Mouse (Mus musculus): ENCODE data around the gene Zmym1. TPM values are rescaled to one million over a fixed set of nuclear protein-coding genes. Genes with fewer than 3 reads are reported as not detected.
"Not testable (repeated sequence)": the region's sequence is repeated elsewhere in the genome, so short reads cannot be mapped to it uniquely, and the experiment has no call there.

Gene Zmym1
- polyA plus RNA-seq (2015; fragmentation: Nextera tagmentation; extraction: Ambion mirVana) = 25.0 TPM in 2 replicates

GRCm38 (mm10) chr4:127060585-127061290 lies at the start of gene Zmym1:
Zmym1 (minus strand) TSS chr4:127061152.
- ATAC-seq (ENCODE audit: low read depth) = peak; percentile 94
- peak within 1 kb of the TSS; percentile 20; the same call in 1 of the 2 replicates for H3K27ac ChIP-seq (replicated peaks)

DNA sequence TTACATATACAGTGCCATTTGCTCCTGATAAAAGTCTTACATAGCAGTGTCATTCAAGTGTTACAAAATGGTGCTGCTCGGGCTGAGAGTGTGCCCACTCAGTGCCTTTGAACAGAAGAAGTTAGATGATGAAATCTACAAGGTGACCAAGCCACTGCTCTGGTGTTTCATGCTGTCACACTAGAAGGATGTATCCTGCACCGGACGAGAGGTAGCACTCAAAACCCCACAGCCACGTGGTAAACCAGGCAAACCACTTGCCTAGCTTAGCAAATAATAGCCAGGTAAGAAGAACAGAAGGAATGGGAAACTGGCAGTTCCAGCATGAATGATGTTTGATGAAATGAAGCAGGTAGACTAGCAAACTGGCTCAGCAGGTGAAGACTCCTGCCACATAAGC lies 49.6 kb upstream of the Zmym1 start:
- no peak overlapping the region for H3K9ac ChIP-seq
- WGBS = 83% methylated on average over 4 of the region's 4 CpGs
- ATAC-seq (ENCODE audit: low read depth) = no peak

More at GRCm38 (mm10) chr4:127060585-127061290, at the start of gene Zmym1:
- Histone ChIP-seq H3K36me3 (peaks cover 20% of the 10 kb centered on the region), H3K4me3 (peak within 1 kb of the TSS; percentile 70), H3K9ac (peak within 1 kb of the TSS; percentile 77), H3K4me2 (peak within 1 kb of the TSS; percentile 78), H3K4me1 (replicated peaks) (peaks cover 11% of the 10 kb centered on the region), H3K9me3 (no peaks in the 10 kb centered on the region), H3K27me3 (no peaks in the 10 kb centered on the region)
- WGBS = under 1% methylated on average over 38 of the region's 38 CpGs

GRCm38 (mm10) chr4:127107566-127107965 lies 46.6 kb upstream of the Zmym1 start:
- H3K36me3 ChIP-seq = peaks cover 62% of the 10 kb centered on the region
- H3K9ac ChIP-seq = no peak overlapping the region

More for the DNA sequence above, 49.6 kb upstream of the Zmym1 start:
- Histone ChIP-seq H3K4me2 (no peak overlapping the region), H3K4me1 (replicated peaks) (no peaks in the 10 kb centered on the region), H3K9me3 (peaks cover 7% of the 10 kb centered on the region; the same call in 1 of the 2 replicates), H3K27ac (replicated peaks) (no peak overlapping the region), H3K4me3 (no peak overlapping the region), H3K36me3 (peaks cover 57% of the 10 kb centered on the region), H3K27me3 (no peaks in the 10 kb centered on the region)

GRCm38 (mm10) chr4:127099552-127099951 lies 38.6 kb upstream of the Zmym1 start:
- not testable (repeated sequence) for H3K4me2 ChIP-seq; H3K4me1 ChIP-seq (replicated peaks); ATAC-seq (ENCODE audit: low read depth); H3K27ac ChIP-seq (replicated peaks); H3K9me3 ChIP-seq; H3K4me3 ChIP-seq; H3K27me3 ChIP-seq; H3K9ac ChIP-seq
- 97% methylated on average over 1 of the region's 2 CpGs for WGBS
- peaks cover 36% of the 10 kb centered on the region for H3K36me3 ChIP-seq

More at GRCm38 (mm10) chr4:127107566-127107965, 46.6 kb upstream of the Zmym1 start:
- no peak for ATAC-seq (ENCODE audit: low read depth)
- H3K4me3 ChIP-seq = no peak overlapping the region
- no peaks in the 10 kb centered on the region for H3K4me1 ChIP-seq (replicated peaks)
- WGBS = 90% methylated on average over 4 of the region's 4 CpGs
- no peaks in the 10 kb centered on the region for H3K27me3 ChIP-seq
- peaks cover 7% of the 10 kb centered on the region; the same call in 1 of the 2 replicates for H3K9me3 ChIP-seq
- H3K4me2 ChIP-seq = no peak overlapping the region
- H3K27ac ChIP-seq (replicated peaks) = no peak overlapping the region

DNA sequence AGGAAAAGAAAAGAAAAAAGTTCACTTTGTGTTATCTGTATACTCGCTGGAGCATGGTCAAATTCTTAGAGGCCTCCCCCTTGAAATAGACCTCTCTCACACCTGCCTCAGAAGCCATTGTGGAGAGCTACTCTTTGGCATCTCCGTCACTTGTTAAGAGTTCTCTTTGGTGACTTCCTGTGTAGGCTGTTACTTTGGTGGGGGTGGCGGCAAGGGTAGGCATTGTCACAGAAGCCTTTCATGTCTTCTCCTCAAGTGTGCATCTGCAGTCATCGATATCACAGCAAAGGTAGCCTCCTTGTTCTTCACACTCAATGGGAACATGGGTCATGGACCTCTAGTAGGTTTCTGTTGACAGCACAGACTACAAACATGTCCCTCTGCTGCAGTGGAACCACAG lies 34.1 kb upstream of the Zmym1 start:
- Histone ChIP-seq H3K4me2 (no peak overlapping the region), H3K9ac (no peak overlapping the region), H3K9me3 (no peaks in the 10 kb centered on the region), H3K36me3 (peaks cover 16% of the 10 kb centered on the region), H3K27me3 (no peaks in the 10 kb centered on the region), H3K4me3 (no peak overlapping the region), H3K27ac (replicated peaks) (no peak overlapping the region), H3K4me1 (replicated peaks) (no peaks in the 10 kb centered on the region)
- no peak for ATAC-seq (ENCODE audit: low read depth)
- WGBS = 89% methylated on average over 4 of the region's 4 CpGs

DNA sequence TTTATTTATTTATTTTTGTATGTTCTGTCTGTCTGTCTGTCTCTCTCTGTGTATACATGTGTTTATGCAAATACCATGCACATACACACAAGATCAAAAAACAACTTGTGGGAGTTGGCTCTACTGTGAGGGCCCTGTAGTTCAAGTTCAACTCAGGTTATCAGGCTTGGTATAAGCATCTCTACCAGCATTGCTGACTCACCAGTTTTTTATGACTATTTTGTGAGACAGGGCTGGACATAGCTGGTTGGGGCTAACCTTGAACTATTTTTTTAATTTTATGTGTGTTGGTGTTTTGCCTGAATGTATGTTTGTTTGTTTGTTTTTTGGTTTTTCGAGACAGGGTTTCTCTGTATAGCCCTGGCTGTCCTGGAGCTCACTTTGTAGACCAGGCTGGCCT lies 30.2 kb upstream of the Zmym1 start:
- ATAC-seq (ENCODE audit: low read depth) = no peak
- 94% methylated on average over 1 of the region's 1 CpGs for WGBS

DNA sequence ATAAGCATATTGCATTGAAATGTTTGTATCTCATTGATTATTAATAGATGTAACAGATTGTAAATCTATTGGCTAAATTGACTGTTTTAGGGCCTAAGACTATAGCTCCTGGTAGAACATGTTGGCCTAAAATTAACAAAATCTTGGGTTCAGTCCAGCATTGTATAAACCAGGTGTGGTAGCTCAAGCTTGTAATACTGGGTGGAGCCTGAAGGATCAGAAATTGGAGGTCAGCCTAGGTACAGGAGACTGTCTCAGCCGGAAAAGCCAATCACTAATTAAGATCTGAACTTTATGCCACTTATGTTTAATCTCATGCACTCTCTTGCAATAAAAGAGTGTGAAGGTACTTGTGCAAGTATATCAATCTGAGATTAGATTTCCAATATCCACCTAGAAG lies 24.8 kb upstream of the Zmym1 start:
- Histone ChIP-seq H3K4me3 (no peak overlapping the region), H3K27me3 (no peaks in the 10 kb centered on the region), H3K4me2 (no peak overlapping the region), H3K9ac (no peak overlapping the region), H3K36me3 (peaks cover 22% of the 10 kb centered on the region), H3K9me3 (no peaks in the 10 kb centered on the region), H3K27ac (replicated peaks) (no peak overlapping the region), H3K4me1 (replicated peaks) (no peaks in the 10 kb centered on the region)
- no peak for ATAC-seq (ENCODE audit: low read depth)
- WGBS = 95% methylated on average over 1 of the region's 1 CpGs

More for the DNA sequence above, 30.2 kb upstream of the Zmym1 start:
- Histone ChIP-seq H3K36me3 (peaks cover 38% of the 10 kb centered on the region), H3K9ac (no peak overlapping the region), H3K27me3 (no peaks in the 10 kb centered on the region), H3K4me1 (replicated peaks) (no peaks in the 10 kb centered on the region), H3K4me3 (no peak overlapping the region), H3K27ac (replicated peaks) (no peak overlapping the region), H3K4me2 (no peak overlapping the region), H3K9me3 (no peaks in the 10 kb centered on the region)

- Histone ChIP-seq H3K36me3 (peaks cover 4% of the 10 kb centered on the region; the same call in 1 of the 2 replicates), H3K4me3 (no peak overlapping the region), H3K27ac (replicated peaks) (no peak overlapping the region), H3K9me3 (no peaks in the 10 kb centered on the region), H3K27me3 (no peaks in the 10 kb centered on the region), H3K4me1 (replicated peaks) (peaks cover 15% of the 10 kb centered on the region), H3K9ac (no peak overlapping the region), H3K4me2 (no peak overlapping the region)
- 87% methylated on average over 2 of the region's 2 CpGs for WGBS
- ATAC-seq (ENCODE audit: low read depth) = no peak
These were observed 22.2 kb upstream of the Zmym1 start for GRCm38 (mm10) chr4:127083131-127083530.

- no peak overlapping the region for H3K4me3 ChIP-seq
- no peaks in the 10 kb centered on the region for H3K9me3 ChIP-seq
- no peaks in the 10 kb centered on the region for H3K27me3 ChIP-seq
- H3K36me3 ChIP-seq = no peaks in the 10 kb centered on the region
- no peak overlapping the region for H3K9ac ChIP-seq
- H3K4me1 ChIP-seq (replicated peaks) = peaks cover 22% of the 10 kb centered on the region
- 49% methylated on average over 1 of the region's 1 CpGs for WGBS
- no peak for ATAC-seq (ENCODE audit: low read depth)
- no peak overlapping the region for H3K4me2 ChIP-seq
- H3K27ac ChIP-seq (replicated peaks) = no peak overlapping the region
These were observed 19.9 kb upstream of the Zmym1 start for GRCm38 (mm10) chr4:127080806-127081205.

DNA sequence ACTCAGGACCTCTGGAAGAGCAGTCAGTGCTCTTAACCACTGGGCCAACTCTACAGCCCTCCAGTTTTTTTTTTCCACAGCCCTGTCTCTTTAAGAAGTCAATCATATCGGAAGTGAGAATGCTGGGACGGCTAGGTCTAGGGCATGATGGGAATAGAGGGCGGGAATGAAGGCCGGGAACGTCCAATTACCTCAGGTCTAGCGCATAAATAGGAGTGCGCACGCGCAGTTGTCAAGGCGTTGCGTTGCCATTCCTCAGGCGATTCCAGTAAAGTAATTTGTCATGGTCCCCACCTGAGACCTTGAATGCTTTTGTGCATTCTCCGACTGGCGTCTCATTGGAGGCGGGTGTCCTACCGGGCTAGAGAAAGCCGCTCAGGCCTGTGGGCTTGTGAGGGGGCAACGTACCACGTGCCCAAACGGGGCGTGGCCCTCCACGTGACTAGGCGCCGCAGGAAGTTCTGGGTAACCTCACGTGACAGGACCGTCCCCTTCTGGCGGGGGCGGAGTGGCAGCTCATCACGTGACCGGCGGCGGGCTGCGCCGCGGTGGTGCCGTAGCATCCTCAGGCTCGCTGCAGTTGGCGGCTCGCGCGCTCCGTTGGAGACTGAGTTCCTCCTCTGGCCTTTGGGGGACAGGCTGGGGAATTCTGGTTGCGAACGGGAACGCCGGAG lies 16.1 kb upstream of the Zmym1 start, which contains the start of gene Zmym6:
TSS of gene Zmym6 (plus strand) at position 509 of the 674 bp plus-strand sequence.
- under 1% methylated on average over 46 of the region's 46 CpGs for WGBS
- peak within 1 kb of the TSS; percentile 70 for H3K9ac ChIP-seq
- H3K4me1 ChIP-seq (replicated peaks) = peaks cover 22% of the 10 kb centered on the region
- H3K27ac ChIP-seq (replicated peaks) = peak within 1 kb of the TSS; percentile 92
- H3K4me2 ChIP-seq = peak within 1 kb of the TSS; percentile 77
- peak within 1 kb of the TSS; percentile 56 for H3K4me3 ChIP-seq
- no peaks in the 10 kb centered on the region for H3K36me3 ChIP-seq
- no peaks in the 10 kb centered on the region for H3K9me3 ChIP-seq
- ATAC-seq (ENCODE audit: low read depth) = peak; percentile 99
- H3K27me3 ChIP-seq = no peaks in the 10 kb centered on the region; the same call in 1 of the 2 replicates

- no peaks in the 10 kb centered on the region for H3K36me3 ChIP-seq
- H3K27ac ChIP-seq (replicated peaks) = no peak overlapping the region
- no peak overlapping the region for H3K9ac ChIP-seq
- 69% methylated on average over 1 of the region's 1 CpGs for WGBS
- no peaks in the 10 kb centered on the region; the same call in 1 of the 2 replicates for H3K27me3 ChIP-seq
- H3K4me2 ChIP-seq = no peak overlapping the region
- no peak overlapping the region for H3K4me3 ChIP-seq
- H3K9me3 ChIP-seq = no peaks in the 10 kb centered on the region
- ATAC-seq (ENCODE audit: low read depth) = no peak
- peaks cover 22% of the 10 kb centered on the region for H3K4me1 ChIP-seq (replicated peaks)
These were observed 14.0 kb upstream of the Zmym1 start for GRCm38 (mm10) chr4:127074915-127075314.

DNA sequence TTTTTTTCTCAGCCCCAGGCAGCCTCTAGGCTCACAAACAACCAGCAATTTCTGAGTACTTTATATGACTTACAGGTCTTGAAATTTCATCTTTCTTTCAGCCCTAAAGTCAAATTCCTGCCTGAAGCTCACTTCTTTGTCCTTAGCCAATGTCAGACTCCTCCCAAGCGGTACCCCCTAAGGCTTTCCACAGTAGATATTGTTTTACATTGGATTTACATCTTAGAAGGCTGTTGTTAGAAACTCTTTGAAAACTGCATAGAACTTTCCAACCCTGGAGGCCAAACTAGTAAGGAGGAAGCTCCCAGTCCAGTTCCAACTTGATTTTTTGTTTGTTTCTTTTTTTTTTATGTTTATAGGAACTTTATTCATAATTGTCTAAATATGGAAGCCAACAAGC lies 3.1 kb upstream of the Zmym1 start:
- no peaks in the 10 kb centered on the region for H3K27me3 ChIP-seq
- no peak overlapping the region for H3K27ac ChIP-seq (replicated peaks)
- WGBS = 45% methylated on average over 1 of the region's 1 CpGs
- no peak overlapping the region for H3K9ac ChIP-seq
- H3K36me3 ChIP-seq = no peaks in the 10 kb centered on the region
- H3K4me3 ChIP-seq = no peak overlapping the region
- no peak for ATAC-seq (ENCODE audit: low read depth)
- H3K4me2 ChIP-seq = no peak overlapping the region
- H3K9me3 ChIP-seq = no peaks in the 10 kb centered on the region
- peaks cover 11% of the 10 kb centered on the region for H3K4me1 ChIP-seq (replicated peaks)

Data from neural tube, embryonic 13.5 days (tissue).